Mouse (Mus musculus): ENCODE results near the gene Ghrl.
"Not testable (repeated sequence)": the region's sequence is repeated elsewhere in the genome, so short reads cannot be mapped to it uniquely, and the experiment has no call there.

Ghrl gene

DNA sequence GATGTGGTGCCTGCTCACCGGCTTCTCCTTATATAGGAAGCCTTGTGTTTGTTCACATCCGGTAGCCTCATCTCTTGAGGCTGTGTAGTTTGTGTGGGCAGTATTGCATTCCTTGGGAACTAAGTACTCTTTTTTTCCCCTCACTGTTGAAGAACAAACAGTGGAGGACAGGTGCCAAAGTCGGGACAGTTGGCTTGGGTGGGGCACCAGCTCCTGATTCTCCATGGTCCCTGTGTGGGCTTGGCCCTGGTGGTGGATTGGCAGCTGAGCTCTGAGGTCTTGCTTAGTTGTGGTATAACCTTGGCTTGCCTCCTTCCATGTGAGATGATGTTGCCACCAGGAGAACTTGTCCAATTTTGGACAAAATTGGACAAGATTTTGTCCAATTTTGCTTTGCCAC is at the start of gene Ghrl:
TSS of gene Ghrl (minus strand) at position 3 of the 400 bp plus-strand sequence.
- no peak for DNase-seq

DNA sequence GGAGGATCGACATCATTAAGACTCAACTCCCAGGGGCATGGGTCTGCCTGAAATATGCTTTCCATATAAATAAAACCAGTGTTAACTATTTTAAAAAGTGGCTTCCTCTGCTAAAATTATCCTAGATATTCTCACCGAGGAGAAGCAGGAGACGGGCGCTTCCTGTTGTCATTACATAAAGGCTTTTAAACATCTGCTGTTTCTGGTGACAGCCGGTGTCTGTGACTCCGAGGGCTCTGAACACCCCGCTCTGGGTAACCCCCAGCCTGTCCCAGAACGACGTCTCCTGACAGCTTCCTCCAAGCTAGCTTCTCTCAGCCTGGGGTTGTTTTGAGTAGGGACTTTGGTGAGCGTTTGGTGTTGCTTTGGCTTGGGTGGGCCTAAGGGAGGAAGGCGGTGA is 49.1 kb upstream of the Ghrl start:
- DNase-seq = no peak

DNA sequence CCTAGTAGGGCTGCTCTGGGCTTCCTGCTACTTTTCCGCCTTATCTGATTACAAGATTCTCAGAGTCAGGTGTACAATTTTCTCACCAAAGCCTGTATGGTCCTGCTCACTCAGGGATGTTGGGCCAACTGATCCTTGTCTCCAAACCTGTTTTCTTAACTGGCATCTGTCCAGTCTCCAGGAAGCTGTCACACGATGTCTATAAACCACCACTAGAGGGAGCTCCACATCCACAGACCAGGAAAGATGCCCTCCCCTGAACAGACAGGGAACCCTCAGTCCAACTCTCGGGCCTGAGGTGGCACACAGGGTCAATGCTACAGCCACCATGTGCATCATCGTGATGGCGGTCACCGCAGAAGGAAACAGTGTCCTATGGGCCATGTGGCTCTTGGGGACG is 42.0 kb upstream of the Ghrl start:
- peak; percentile 38 for DNase-seq

DNA sequence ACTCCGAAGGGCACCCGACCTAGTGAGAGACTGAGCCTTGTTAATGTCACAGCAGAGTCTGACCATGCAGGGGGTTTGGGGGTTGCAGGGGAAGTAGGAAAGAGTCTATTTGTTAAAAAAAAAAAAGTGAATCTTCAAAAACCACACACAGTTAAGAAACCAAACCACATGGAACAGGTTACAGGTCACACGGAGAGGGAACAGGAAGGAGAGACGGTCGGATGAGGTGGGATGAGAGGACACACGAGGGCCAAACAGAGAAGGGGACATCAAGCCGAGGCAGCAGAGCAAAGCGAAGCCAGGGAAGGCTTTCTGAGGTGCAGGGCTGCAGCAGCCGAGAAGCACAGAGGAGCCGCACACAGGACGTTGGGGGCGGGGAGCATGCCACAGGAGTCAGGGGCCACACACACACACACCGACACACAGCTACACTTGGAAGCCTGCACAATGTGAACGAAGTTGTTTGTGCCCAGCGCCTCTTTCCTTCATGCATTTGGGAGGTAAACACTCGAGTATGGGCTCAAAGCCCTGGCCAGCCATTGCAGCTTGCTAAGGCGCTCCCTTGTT is 29.5 kb upstream of the Ghrl start:
- DNase-seq = no peak

DNA sequence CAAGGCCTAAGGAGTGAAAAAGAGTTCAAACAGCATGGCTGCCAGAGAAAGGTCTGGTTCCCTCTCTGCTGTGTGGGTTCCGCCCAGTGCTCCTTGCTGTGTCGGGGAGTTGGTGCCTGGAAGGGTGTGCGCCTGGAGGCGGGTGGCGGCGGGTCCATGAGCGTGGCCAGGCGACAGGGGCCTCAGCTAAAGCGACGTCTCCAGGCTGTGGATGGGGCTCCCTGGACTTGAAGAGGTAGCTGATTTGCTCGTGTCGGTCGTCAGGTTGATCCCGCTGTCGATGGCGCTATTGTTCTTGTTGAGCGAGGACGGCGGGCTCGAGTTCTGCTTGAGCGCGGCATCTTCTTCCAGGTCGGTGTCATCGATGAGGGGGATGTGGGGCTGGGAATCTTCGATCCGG is 28.7 kb upstream of the Ghrl start:
- no peak for DNase-seq

DNA sequence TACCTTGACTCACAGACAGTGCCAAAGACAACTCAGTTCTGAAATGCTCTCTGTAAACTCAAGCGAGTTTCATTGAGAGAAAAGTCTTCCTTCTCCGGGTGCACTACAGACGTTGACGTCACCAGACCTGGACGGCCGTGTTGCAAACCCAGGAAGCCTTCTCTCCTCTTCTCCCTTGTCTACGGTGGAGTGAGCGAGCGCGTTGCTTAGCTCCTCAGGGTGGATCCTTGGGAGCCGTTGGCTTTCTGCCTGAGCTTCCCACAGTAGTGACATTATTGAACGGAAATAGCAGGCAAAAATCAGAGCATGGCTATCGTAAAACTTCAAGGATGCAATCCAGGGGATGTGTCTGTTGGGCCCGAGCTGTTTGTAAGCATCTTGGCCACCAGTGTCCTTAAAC is 27.6 kb upstream of the Ghrl start:
- DNase-seq = no peak

DNA sequence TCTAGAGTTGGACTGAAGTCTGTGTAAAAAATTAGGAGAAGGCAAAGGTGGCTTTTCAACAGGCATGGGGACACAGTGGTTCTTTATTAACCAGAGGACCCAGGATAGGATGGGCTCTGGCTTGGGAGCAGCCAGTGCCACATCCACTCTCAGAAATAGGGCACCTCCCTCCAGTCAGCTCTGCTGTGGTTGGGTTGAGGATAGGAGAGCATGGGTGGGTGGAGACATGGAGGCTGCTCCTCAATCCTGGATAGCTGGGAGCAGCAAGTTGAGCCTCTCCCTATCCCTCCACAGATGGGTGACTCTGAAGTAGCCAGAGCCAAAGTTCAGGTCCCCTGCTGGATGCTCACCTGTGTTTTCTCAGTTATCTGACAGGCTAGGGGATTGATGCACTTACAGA is 25.4 kb upstream of the Ghrl start:
- no peak for DNase-seq

DNA sequence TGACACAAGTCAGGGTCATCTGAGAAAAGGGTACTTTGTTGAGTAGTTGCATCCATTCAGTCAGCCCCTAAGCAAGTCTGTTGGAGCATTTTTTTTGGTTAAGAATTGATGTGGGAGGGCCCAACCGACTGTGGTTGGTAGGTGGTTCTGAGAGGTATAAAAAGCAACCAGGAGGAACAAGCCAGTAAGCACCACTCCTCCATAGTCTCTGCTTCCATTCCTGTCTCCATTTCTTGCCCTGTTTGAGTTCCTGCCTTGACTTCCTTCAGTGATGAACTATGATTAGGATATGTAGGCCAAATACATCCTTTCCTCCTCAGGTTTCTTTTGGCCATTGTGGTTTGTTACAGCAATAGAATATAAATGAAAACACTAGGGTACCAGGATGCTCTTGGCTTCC is 23.4 kb upstream of the Ghrl start:
- no peak for DNase-seq

DNA sequence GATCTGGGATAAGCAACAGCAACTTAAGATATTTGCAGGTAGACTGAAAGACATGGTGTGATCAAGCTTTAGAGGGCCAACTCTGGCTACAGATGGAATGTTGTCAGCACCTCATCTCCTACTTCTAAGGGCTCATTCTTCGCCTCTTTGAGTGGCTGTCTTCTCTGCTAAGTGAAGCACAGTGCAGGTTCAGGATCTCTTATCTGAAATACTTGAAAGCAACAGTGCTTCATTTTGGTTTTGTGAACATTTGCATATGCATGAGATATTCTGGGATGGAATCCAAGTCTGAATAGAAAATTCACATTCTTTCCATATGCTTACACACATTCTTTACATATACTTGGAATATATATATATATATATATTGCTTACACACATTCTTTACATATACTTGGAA is 22.6 kb upstream of the Ghrl start:
- no peak for DNase-seq

DNA sequence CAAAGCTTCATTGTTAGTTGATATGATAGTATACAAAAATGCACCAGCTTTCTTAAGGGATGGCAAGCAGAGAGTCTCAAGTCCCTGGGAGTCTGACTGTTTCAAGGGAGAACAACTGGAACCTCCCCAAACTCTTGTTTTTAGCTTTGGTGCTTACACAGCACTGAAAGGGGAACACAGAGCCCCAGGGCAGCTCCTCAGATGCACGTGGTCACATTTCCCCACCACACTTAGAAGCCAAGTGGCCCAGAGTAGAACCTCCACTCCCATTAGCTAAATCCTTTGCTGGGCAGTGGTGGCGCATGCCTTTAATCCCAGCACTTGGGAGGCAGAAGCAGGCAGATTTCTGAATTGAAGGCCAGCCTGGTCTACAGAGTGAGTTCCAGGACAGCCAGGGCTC is 21.7 kb upstream of the Ghrl start:
- DNase-seq = no peak

DNA sequence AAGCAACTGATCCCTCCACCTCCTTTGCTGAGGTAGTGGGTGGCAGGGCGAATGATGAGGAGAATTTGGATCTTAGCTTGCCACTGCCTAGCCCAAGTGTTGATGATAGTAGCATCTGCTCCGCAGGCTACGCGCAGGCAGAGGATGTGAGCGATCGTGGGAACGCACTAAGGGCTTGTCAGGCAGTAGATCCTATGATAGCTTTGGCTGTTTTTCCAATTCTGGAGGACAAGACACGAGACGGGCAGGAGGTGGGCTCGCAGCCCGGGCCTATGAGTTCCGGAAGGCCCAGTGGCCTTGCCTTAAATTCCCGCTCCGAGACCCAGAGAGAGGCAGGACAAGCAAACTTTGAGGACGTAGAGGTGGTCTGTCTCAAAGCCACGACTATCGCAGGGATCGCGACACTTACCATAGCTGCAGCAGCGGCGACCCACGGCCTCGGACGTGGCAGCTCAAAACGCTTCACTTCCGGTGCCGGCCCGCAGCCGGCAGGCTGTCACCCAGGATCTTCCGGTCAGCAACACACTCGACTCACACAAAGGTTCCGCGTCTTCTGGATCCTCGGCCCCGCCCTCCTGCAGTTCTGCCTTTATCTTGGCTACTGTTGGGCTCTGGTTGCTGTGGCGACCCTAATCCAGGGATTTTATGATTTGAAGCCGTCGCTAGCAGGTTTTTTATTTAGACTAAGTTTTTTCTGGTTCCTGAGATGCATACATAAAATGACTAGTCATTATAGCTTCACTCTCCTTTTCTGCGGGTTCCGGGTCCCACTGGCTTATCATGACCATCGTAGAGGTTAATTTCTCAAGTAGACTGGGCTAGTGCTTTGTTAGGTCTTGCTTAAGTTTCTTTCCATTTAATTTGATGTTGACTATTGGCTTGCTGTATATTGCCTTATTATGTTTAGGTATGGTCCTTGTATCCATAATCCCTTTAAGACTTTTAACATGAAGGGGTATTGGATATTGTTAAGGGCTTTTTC is 20.8 kb upstream of the Ghrl start, which contains the start of gene Sec13:
TSS of gene Sec13 (minus strand) at position 508 of the 982 bp plus-strand sequence.
- peak; percentile 84 for DNase-seq

DNA sequence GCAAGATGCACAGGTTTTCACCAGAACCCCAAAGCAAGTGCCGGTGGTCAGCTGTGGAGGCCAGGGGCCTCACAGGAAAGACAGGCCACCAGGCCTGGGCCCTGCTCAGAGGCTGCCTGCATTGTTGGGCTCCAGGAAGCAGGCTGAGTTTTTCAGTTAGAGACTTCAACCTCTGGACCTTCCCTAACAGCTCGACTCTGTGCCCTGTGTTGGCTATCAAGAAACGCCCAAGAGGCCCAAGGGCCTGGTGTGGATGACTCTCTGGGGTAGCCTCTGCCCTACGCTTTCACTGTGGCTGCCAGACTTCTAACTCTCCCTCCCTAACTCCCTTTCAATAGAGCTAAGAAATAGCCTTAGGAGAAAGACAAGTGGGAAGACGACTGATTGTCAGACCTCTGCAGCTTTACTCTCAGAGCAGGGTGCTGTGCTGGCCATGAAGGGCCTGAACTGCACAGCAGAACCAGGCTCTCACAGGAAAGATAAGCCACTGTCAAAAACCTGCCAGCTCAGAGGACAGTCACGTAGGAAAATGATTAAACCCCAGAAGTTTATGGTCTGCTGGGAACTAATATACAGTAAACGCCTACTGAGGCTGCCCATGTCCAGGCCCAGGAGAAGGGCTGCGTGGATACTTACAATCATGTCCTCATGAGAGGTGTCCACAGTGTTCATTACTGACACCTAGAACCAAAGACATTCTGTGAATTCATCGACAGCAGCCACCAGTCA is 17.8 kb upstream of the Ghrl start:
- no peak for DNase-seq

DNA sequence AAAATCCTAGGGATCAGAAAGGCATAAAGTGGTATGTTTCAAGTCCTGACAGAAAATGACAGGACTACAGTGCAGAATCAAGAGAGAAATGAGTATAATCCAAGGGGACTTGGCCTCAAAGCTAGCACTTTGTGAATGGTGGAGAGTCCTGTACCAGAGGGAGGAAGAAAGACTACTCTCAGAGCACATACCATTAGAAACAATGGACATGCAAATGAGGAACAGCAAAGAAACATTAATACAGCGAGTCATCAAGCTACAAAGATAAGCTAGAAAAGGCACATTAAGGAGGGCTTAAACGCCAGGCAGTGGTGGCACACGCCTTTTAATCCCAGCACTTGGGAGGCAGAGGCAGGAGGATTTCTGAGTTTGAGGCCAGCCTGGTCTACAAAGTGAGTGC is 11.6 kb upstream of the Ghrl start:
- DNase-seq = no peak

DNA sequence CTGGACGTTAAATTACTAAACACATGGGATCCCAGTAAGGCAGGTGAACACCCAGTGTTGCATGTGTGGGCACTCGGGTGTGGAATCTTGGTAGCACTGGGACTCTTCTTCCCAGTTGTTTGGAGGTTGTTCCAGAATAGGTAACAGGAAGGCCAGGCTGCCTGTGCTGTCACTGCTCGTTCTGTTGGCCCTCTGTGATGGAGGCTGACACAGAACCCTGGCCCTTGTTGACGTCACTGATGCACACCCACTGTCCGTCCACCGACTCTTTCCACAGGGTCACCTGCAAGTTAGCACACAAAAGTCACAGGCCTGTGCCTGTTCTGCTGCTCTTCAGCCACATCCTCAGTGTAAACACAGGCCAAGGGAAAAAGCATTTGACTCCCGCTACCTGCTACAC is 8.5 kb upstream of the Ghrl start:
- no peak for DNase-seq

DNA sequence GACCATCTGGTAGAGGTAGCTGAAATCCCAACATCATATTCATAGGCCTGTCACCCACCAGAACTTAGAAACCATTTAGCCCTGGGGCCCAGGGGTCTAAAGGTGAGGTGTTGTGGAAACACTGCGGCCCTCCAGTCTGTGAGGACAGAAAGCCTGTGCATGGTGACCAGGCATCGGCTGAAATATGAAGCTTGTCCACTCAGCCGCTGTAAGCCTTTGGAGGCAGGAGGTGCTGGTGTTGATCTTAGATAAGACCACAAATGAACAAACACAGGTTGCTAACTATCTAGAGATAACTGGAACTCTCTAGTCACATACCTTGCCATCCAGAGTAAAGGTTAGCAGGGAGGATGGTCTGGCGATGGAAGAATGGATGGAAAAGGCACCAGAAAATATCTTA is 1.4 kb upstream of the Ghrl start:
- DNase-seq = no peak

DNA sequence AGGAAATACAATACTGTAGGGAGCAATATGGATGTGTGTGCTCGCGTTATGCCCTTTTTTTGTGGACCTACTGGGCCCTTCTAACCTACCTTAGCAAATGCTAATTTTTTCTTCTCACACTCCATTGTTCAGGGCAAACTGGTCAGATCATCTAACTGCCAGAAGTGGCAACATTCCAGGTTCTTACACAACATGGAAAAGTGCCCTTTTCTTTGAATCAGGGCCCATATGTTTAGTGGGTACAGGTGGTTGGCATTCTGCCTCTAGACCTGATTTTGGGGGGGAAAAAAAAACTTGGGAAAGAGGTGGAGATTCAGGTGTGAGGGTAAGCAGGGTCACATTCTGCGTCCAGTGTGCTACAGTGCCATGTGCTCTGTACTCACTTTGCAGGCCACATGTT is 2.1 kb downstream of the Ghrl start:
- DNase-seq = no peak

DNA sequence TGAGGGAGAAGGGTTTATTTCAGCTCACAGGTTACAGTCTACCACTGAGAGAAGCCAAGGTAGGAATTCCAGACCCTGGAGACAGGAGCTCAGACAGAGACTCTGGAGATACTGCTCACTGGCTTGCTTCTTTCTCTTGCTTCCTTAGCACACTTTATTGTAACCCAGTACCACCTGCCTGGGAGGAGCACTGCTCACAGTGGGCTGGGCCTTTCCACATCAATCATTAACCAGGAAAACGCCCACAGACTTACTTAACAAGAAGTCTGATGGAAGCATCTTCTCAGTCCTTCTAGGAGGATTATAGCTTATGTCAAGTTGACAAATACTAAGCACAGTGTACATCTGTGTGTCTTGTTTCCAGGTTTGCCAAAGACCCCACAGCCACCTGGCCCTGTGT is 4.9 kb downstream of the Ghrl start:
- no peak for DNase-seq

DNA sequence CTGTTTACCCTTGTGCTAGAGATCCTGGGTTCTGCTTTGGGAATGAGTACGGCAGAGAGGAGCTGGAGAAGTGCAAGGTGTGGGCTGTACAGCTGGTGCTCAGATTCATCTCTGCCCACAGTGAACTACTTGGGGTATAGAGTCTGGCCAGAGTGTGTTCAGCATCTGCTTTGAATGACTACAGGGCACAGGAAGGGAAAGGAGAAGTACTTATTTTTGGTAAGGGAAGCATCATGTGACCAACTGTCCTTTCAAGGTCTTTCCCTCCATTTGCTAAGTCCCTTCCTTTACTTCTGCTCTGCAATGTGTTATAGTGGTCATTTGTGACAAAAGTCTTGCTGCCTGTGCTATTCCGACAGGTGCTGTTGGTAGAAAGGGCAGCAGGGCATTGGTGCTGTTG is 5.4 kb downstream of the Ghrl start:
- no peak for DNase-seq

DNA sequence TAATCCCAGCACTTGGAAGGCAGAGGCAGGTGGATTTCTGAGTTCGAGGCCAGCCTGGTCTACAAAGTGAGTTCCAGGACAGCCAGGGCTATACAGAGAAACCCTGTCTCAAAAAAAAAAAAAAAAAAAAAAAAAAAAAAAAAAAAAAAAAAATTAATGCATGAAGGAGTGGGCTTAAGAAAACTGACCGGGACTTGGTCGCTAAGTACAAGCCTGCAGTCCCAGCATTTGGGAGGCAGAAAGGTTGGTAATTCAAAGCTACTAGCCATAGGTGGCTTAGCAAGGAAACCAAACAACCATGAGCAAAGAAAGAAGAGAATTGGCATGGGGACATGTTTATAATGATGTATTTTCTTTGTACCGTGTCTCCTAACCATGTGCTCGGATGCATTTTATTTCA is 6.3 kb downstream of the Ghrl start:
- DNase-seq = not testable (repeated sequence)

DNA sequence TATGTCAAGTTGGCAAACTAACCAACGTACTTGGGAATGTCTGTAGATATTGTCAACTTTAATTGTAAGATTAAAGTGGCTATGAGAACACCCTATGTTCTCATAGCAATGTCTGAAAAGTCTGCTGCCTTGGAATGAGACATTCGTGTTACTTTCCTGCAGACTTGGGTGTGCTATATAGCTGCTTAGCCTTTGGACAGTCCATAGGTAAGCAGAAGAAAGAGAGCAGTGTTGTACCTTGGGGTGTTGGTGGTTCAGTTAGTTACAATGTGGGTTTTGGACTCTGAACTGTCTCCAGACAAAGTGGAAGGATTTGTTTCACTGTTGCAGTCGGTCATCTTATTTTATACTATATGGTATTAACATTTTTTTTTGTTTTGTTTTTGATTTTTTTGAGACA is 7.0 kb downstream of the Ghrl start:
- no peak for DNase-seq

DNA sequence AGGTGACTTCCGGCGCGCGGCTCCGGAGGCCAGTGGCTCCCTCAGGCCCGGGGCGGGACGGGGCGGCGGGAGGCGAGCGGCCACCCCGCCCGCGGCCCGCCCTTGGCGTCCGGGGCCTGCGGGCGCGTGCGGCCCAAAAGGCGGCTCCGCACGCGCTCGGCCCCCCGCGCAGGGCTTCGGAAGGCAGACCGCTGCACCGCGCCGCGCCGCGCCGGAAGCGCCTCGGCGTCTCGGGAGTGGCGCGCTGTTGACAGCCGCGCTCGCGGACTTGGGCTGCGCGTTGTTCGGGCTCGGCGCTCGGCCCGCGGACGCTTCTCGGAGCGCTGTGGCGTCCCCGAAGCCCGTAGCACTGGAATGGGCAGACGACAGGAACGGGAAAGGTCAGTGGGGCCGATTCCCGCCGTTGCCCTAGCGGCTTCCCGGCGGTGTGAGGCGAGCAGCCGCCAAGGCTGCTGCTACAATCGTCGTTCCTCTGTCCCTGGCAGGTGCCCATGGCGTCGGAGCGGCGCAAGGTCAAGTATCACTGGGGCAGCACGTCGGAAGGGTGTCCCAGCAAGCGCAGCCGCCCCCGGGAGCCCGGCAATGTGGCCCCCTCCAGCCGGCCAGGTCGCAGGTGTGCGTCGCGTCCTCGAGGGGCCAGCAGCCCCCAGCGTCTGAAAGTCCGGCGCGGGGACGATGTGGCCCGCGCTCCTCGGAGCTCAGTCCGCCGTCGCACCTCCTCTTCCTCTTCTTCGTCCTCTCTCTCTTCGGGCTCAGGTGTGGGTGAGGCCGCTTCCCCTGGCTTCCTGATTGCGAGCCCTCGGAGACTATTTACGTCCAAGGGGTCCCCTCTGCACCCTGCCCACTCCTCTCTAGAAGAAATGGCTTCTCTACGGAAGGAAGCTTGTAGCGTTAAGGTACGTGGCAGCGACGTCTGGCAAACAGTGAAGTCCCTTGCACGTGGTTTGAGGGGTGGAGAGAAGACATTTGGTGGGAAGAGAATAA is 22.2 kb downstream of the Ghrl start:
- peak; percentile 31 for DNase-seq

DNA sequence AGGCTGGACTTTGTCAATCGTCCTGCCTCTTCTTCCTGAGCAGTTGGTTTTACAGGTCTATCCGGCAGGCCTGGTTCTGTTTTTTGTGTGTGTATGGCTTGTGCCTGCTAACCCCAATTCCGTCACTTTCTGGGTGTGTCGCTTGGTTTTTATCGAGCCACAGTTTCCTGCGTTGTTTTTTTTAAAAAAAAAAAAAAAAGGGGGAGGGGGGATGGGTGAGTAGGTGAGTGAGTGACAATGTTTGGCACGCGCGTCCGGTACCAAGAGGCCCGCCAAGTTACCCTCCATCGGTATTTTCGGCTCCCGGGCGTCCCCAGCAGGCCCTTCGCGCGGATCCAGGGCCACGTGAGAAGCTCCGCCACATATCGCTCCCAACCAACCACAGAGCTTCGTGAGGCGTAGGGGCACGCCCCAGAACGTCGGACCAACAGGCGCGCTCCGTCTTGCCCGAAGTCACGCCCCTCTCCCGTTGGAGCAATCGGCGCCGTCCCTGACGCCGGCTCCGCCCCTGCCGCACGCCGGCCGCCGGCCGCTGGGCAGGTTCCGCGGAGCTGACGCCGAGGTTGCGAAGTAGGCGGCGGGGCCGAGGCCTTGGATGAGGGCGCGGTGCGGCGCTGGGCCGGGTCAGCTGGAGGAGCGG is 23.0 kb downstream of the Ghrl start, which contains the start of gene Tatdn2:
TSS of gene Tatdn2 (plus strand) at position 469 of the 640 bp plus-strand sequence.
- peak; percentile 86 for DNase-seq

Measured in right cerebral cortex, postnatal 4 days (tissue).